Mouse (Mus musculus): ENCODE measurements around the gene Mief1. TPM values are rescaled to one million over a fixed set of nuclear protein-coding genes. Genes with fewer than 3 reads are reported as not detected.

Gene Mief1
- polyA plus RNA-seq, 1 experiment from 2014 or later, result 12.0 TPM

DNA sequence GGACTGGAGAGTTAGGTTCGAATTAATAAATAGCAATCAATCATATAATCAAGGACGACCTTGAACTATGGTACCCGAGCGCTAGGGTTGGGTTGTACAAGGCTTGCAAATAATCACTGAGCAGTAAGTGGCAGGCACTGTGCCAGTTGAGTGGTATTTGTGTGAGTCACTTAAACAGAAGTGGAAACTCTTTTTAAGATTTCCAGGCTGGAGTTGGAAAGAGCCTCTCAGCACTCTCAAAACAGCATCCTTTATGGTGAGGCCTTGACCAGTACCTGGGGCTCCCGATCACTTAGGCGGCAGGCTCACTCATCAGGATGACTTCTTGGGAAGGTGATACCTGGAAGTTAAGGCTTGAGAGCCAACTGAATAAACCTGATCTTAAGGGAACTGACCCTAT is 20.4 kb downstream of the Mief1 start:
- H3K4me2 ChIP-seq (replicated peaks; ENCODE audit: low read depth), result peak overlapping the region; percentile 96
- peak overlapping the region; percentile 100 for H3K4me3 ChIP-seq (ENCODE audit: low read depth, low read length)
- H3K27ac ChIP-seq (ENCODE audit: low read depth, low read length), result peak overlapping the region; percentile 100
- no peaks in the 10 kb centered on the region for H3K27me3 ChIP-seq (replicated peaks; ENCODE audit: control insufficient read depth, insufficient read depth, low read length)
- 19% methylated on average over 6 of the region's 6 CpGs for WGBS
- no peaks in the 10 kb centered on the region for H3K9me3 ChIP-seq (ENCODE audit: control insufficient read depth)
- peaks cover 45% of the 10 kb centered on the region for H3K36me3 ChIP-seq (ENCODE audit: control insufficient read depth, insufficient read depth)
- peaks cover 21% of the 10 kb centered on the region for H3K4me1 ChIP-seq (replicated peaks; ENCODE audit: control insufficient read depth, insufficient read depth, low read length)
- ATAC-seq, result no peak
- H3K9ac ChIP-seq (ENCODE audit: low read depth, low read length), result peak overlapping the region; percentile 100
- TF ChIP-seq CTCF (IDR thresholded peaks at IDR 0.05; ENCODE audit: low read depth), result no peak

GRCm38 (mm10) chr15:80254847-80255645 is 21.2 kb downstream of the Mief1 start, which contains the start of gene Atf4:
Gene Atf4, plus strand, starts transcription at chr15:80255184.
- Histone ChIP-seq H3K27me3 (replicated peaks; ENCODE audit: control insufficient read depth, insufficient read depth, low read length) (no peaks in the 10 kb centered on the region), H3K9ac (ENCODE audit: low read depth, low read length) (peak within 1 kb of the TSS; percentile 100), H3K27ac (ENCODE audit: low read depth, low read length) (peak within 1 kb of the TSS; percentile 100), H3K4me3 (ENCODE audit: low read depth, low read length) (peak within 1 kb of the TSS; percentile 100), H3K4me1 (replicated peaks; ENCODE audit: control insufficient read depth, insufficient read depth, low read length) (peaks cover 21% of the 10 kb centered on the region), H3K36me3 (ENCODE audit: control insufficient read depth, insufficient read depth) (peaks cover 41% of the 10 kb centered on the region), H3K4me2 (replicated peaks; ENCODE audit: low read depth) (peak within 1 kb of the TSS; percentile 96), H3K9me3 (ENCODE audit: control insufficient read depth) (no peaks in the 10 kb centered on the region)
- peak; percentile 89 for ATAC-seq
- TF ChIP-seq CTCF (IDR thresholded peaks at IDR 0.05; ENCODE audit: low read depth), result no peak
- WGBS, result under 1% methylated on average over 62 of the region's 62 CpGs

DNA sequence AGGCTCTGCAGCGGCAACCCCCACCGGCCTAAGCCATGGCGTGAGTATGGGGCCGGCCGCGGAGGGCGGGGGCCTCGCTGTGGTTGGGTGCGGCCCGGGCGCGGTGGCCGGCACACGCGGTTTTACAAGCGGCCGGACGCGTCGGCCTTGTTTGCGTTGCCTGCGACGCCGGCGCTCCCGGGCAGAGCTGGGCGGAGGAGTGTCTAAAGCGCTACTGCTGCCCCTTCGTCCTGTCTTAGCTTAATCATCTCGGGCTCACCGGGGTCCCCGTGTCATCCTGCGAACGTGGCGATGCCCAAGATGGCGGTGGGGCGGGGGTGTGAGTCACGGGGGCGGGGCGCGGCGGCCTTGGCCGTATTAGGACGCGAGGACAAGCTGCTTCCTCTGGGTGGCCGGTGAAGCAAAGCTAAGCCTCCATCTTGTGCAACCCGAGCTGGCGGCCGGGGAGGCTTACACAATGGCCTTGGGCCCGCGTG is 21.9 kb downstream of the Mief1 start:
- under 1% methylated on average over 51 of the region's 51 CpGs for WGBS
- H3K4me2 ChIP-seq (replicated peaks; ENCODE audit: low read depth), result peak overlapping the region; percentile 96
- peak; percentile 39 for ATAC-seq
- H3K27me3 ChIP-seq (replicated peaks; ENCODE audit: control insufficient read depth, insufficient read depth, low read length), result no peaks in the 10 kb centered on the region
- H3K9me3 ChIP-seq (ENCODE audit: control insufficient read depth), result no peaks in the 10 kb centered on the region
- peak overlapping the region; percentile 100 for H3K4me3 ChIP-seq (ENCODE audit: low read depth, low read length)
- H3K9ac ChIP-seq (ENCODE audit: low read depth, low read length), result peak overlapping the region; percentile 100
- peaks cover 37% of the 10 kb centered on the region for H3K36me3 ChIP-seq (ENCODE audit: control insufficient read depth, insufficient read depth)
- H3K27ac ChIP-seq (ENCODE audit: low read depth, low read length), result peak overlapping the region; percentile 100
- TF ChIP-seq CTCF (IDR thresholded peaks at IDR 0.05; ENCODE audit: low read depth), result 0 out of 2 replicates have a peak, but pooled peaks have one; percentile 2
- H3K4me1 ChIP-seq (replicated peaks; ENCODE audit: control insufficient read depth, insufficient read depth, low read length), result peaks cover 21% of the 10 kb centered on the region

DNA sequence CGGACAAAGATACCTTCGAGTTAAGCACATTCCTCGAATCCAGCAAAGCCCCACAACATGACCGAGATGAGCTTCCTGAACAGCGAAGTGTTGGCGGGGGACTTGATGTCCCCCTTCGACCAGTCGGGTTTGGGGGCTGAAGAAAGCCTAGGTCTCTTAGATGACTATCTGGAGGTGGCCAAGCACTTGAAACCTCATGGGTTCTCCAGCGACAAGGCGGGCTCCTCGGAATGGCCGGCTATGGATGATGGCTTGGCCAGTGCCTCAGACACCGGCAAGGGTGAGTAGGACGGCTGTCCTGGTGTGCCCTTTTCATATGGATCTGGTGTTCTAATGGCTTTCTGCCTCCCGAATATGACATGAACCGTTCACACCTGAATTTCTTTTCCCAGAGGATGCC is 22.4 kb downstream of the Mief1 start:
- TF ChIP-seq CTCF (IDR thresholded peaks at IDR 0.05; ENCODE audit: low read depth), result no peak
- H3K9me3 ChIP-seq (ENCODE audit: control insufficient read depth), result no peaks in the 10 kb centered on the region
- peaks cover 18% of the 10 kb centered on the region for H3K4me1 ChIP-seq (replicated peaks; ENCODE audit: control insufficient read depth, insufficient read depth, low read length)
- peaks cover 33% of the 10 kb centered on the region for H3K36me3 ChIP-seq (ENCODE audit: control insufficient read depth, insufficient read depth)
- 3% methylated on average over 16 of the region's 16 CpGs for WGBS
- peak overlapping the region; percentile 100 for H3K27ac ChIP-seq (ENCODE audit: low read depth, low read length)
- no peak for ATAC-seq
- peak overlapping the region; percentile 96 for H3K4me2 ChIP-seq (replicated peaks; ENCODE audit: low read depth)
- peak overlapping the region; percentile 100 for H3K9ac ChIP-seq (ENCODE audit: low read depth, low read length)
- H3K27me3 ChIP-seq (replicated peaks; ENCODE audit: control insufficient read depth, insufficient read depth, low read length), result no peaks in the 10 kb centered on the region
- peak overlapping the region; percentile 100 for H3K4me3 ChIP-seq (ENCODE audit: low read depth, low read length)

- peaks cover 27% of the 10 kb centered on the region for H3K36me3 ChIP-seq (ENCODE audit: control insufficient read depth, insufficient read depth)
- no peak for ATAC-seq
- no peak for TF ChIP-seq CTCF (IDR thresholded peaks at IDR 0.05; ENCODE audit: low read depth)
- WGBS, result 33% methylated on average over 12 of the region's 12 CpGs
- no peaks in the 10 kb centered on the region for H3K27me3 ChIP-seq (replicated peaks; ENCODE audit: control insufficient read depth, insufficient read depth, low read length)
- H3K9me3 ChIP-seq (ENCODE audit: control insufficient read depth), result no peaks in the 10 kb centered on the region
- peak overlapping the region; percentile 100 for H3K4me3 ChIP-seq (ENCODE audit: low read depth, low read length)
- H3K4me2 ChIP-seq (replicated peaks; ENCODE audit: low read depth), result peak overlapping the region; percentile 96
- peak overlapping the region; percentile 100 for H3K27ac ChIP-seq (ENCODE audit: low read depth, low read length)
- H3K4me1 ChIP-seq (replicated peaks; ENCODE audit: control insufficient read depth, insufficient read depth, low read length), result peaks cover 12% of the 10 kb centered on the region
- H3K9ac ChIP-seq (ENCODE audit: low read depth, low read length), result peak overlapping the region; percentile 100; the same call in 1 of the 2 replicates
Measured at GRCm38 (mm10) chr15:80256656-80257601, 23.1 kb downstream of the Mief1 start.

Data from intestine, postnatal 0 days (tissue).